Mouse (Mus musculus) induced T-regulatory cell, adult 2 months (primary cell): Measurements from ENCODE around the gene Gm28363.
"Not testable (repeated sequence)": the region's sequence is repeated elsewhere in the genome, so short reads cannot be mapped to it uniquely, and the experiment has no call there.

Experiments
- DNase-seq: peaks from one replicate; pipeline ENCODE4 v3.0.0-alpha.2; 2012; ENCODE audit warnings: low read depth

Gene Gm28363

GRCm38 (mm10) chr1:117696831-117697230 lies at the start of gene Gm28363:
Gene Gm28363 (plus strand): TSS chr1:117697131.
- DNase-seq, result not testable (repeated sequence)

DNA sequence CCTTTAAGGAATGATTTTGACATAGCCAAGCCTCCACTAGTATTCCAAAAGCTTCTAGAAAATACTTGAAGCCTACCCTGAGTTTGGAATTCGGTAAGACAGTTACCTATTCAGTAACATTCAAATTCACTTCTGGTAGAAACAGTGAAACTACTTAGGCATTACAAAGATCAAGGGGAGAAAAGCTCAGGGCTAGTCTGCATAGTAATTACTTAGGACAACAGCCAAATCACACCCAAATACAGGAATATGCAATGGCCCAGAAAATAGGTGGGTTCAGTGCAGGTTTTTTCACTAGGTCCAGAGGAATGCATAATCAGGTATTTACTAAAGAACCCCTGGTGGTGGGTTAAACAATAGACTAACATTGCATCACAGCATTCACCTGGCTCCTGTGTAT lies 46.7 kb upstream of the Gm28363 start:
- DNase-seq, result not testable (repeated sequence)
